Mouse (Mus musculus) lung, embryonic 14.5 days (tissue): ENCODE data around the gene Fndc10. TPM values are rescaled to one million over a fixed set of nuclear protein-coding genes. Genes with fewer than 3 reads are reported as not detected.
"Not testable (repeated sequence)": the region's sequence is repeated elsewhere in the genome, so short reads cannot be mapped to it uniquely, and the experiment has no call there.

ENCODE experiments used
- ATAC-seq: fragments of 200-750 bp; cut with Nextera tagmentation; 2 replicates; pipeline ENCODE4 v1.8.0; 2017; ENCODE audit warnings: mild to moderate bottlenecking, moderate TSS enrichment, moderate library complexity; ENCODE audit not compliant: insufficient read depth
- DNase-seq: peaks from one replicate; pipeline ENCODE4 v3.0.0-alpha.2; 2015
- H3K27ac ChIP-seq: fragments of 300-500 bp; sonication (generic); 2 replicates; pipeline ENCODE4 v1.5.1; 2014; ENCODE audit warnings: low read depth, mild to moderate bottlenecking, moderate library complexity
- H3K27me3 ChIP-seq: fragments of 300-500 bp; sonication (generic); 2 replicates; pipeline ENCODE4 v1.6.1; 2014; ENCODE audit warnings: low read length, control low read depth; ENCODE audit not compliant: insufficient read depth
- H3K36me3 ChIP-seq: fragments of 300-500 bp; sonication (generic); 2 replicates; pipeline ENCODE4 v1.6.1; 2014; ENCODE audit warnings: control low read depth; ENCODE audit not compliant: insufficient read depth
- H3K4me1 ChIP-seq: fragments of 300-500 bp; sonication (generic); 2 replicates; pipeline ENCODE4 v1.6.1; 2014; ENCODE audit warnings: antibody characterized with exemption, control low read depth; ENCODE audit not compliant: insufficient read depth
- H3K4me2 ChIP-seq: fragments of 300-500 bp; sonication (generic); 2 replicates; pipeline ENCODE4 v1.6.1; 2014; ENCODE audit warnings: mild to moderate bottlenecking
- H3K4me3 ChIP-seq: fragments of 300-500 bp; sonication (generic); 2 replicates; pipeline ENCODE4 v1.5.1; 2014; ENCODE audit warnings: low read depth, low read length
- H3K9ac ChIP-seq: fragments of 300-500 bp; sonication (generic); 2 replicates; pipeline ENCODE4 v1.6.1; 2014
- H3K9me3 ChIP-seq: fragments of 300-500 bp; sonication (generic); 2 replicates; pipeline ENCODE4 v1.6.1; 2016; ENCODE audit warnings: low read depth, low read length, control low read depth
- CTCF ChIP-seq: IDR thresholded peaks from 2 replicates; pipeline ENCODE4 v1.5.1; 2016; ENCODE audit warnings: antibody characterized with exemption, low read depth
- WGBS: fragments of 180-500 bp; shearing (Covaris S2); extraction: QIAGEN DNeasy Blood & Tissue Kit; methylation state at CpG from one replicate; pipeline ENCODE4 v1.1.7; 2014; 5-methylcytosine and 5-hydroxymethylcytosine counted together
- polyA plus RNA-seq: library from polyadenylated mRNA; unstranded; fragments of >200 nt; fragmentation: Nextera tagmentation; extraction: Ambion mirVana; gene quantifications from 2 replicates; pipeline ENCODE4 v1.2.1, GENCODE M21; 2014

The Fndc10 gene
- polyA plus RNA-seq, 1 experiment from 2014 or later = 2.5 TPM

DNA sequence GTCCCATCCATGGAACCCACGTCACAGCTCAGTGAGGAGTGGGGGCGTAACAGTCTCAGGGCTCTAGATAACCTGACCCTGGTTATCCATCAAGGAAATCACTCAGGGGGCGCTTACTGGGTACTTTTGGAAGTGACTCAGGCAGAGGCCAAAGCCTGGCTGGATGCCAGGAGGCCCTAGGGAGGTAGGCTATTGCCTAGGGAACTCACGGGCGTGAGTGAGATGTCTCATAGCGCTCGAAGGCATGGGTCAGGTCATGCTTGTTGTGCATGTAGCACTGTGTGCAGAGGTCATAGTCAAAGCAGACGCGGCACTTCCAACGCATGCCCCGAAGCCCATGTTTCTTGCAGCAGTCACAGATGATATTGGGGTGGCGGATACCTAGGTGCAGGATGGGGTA lies 33.5 kb upstream of the Fndc10 start:
- Histone ChIP-seq H3K27me3 (no peaks in the 10 kb centered on the region), H3K4me2 (no peak overlapping the region), H3K36me3 (peaks cover 19% of the 10 kb centered on the region), H3K27ac (no peak overlapping the region), H3K9ac (no peak overlapping the region), H3K4me1 (no peaks in the 10 kb centered on the region), H3K9me3 (no peaks in the 10 kb centered on the region), H3K4me3 (no peak overlapping the region)
- no peak for TF ChIP-seq CTCF
- ATAC-seq = no peak
- DNase-seq = peak; percentile 55
- 58% methylated on average over 12 of the region's 12 CpGs for WGBS

DNA sequence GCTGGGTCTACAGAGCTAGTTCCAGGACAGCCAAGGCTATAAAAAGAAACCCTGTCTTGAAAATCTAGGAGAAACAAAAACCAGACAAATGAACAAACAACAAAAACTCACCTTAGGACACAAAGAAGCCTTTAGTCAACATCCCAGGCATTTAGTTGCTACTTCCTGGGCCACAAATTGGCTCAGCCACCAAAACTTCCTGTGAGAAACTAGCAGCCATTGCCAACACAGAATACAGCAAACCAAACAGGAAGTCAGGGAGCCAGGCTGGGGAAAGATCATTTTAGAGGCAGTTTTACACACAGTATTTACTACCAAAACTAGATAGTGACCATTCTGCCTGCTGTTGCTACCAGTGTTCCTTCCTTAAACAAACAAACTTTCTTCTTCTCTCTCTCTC lies 27.2 kb upstream of the Fndc10 start:
- Histone ChIP-seq H3K36me3 (peaks cover 6% of the 10 kb centered on the region; the same call in 1 of the 2 replicates), H3K4me3 (no peak overlapping the region), H3K4me1 (no peaks in the 10 kb centered on the region), H3K4me2 (no peak overlapping the region), H3K27ac (no peak overlapping the region), H3K27me3 (no peaks in the 10 kb centered on the region), H3K9me3 (no peaks in the 10 kb centered on the region), H3K9ac (no peak overlapping the region)
- no peak for ATAC-seq
- no peak for TF ChIP-seq CTCF
- DNase-seq = peak; percentile 27

DNA sequence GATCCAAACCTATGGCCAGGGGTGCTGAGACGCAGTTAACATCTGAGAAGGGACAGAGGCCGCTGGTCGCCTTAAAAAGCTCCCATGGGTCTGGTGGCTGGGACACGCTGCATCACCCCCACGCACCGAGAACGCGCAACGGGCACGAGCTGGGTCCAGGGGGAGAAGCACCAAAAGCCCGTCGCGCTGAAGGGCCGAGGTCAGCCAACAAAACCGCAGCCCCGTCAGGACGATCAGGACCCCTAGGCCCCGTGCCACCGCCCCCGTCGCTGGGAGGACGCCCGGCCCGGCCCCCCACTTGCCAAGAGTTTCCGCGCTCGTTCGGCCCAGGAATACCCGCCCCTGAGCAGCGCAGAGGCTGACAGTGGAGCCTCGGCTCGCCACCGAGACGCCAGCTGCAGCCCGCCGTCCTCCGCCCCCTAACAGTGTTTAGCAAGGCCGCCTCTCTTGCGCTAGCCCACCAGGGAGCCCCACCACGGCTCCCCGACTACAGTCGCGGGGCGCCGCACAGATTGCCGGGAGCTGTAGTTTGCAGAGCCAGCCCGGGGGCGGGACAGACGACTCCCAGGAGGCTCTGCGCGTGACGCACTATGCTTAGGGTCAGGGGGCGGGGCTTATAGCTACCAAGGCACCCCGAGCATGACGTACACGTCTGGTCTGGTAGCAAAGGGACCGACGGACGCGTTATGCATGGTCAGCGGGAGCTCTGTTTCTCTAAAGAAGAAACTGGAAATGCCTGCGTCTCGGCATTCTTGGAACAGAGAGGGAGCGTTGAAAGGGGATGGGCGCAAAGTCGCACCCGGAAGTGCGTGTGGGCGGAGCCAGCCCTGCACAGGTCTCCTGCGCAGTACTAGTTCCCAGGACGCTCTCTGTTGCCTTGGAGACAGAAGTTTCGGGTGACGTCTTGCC lies 25.2 kb upstream of the Fndc10 start, which contains the start of gene Mib2:
Gene Mib2 (minus strand): TSS at position 510 of the 909 bp plus-strand sequence.
- peak within 1 kb of the TSS; percentile 80 for H3K9ac ChIP-seq
- no peaks in the 10 kb centered on the region for H3K27me3 ChIP-seq
- peak within 1 kb of the TSS; percentile 86 for H3K4me3 ChIP-seq
- ATAC-seq (peak; percentile 99), DNase-seq (peak; percentile 98)
- peaks cover 6% of the 10 kb centered on the region; the same call in 1 of the 2 replicates for H3K36me3 ChIP-seq
- under 1% methylated on average over 73 of the region's 73 CpGs for WGBS
- H3K9me3 ChIP-seq = no peaks in the 10 kb centered on the region
- H3K4me1 ChIP-seq = no peaks in the 10 kb centered on the region
- H3K4me2 ChIP-seq = peak within 1 kb of the TSS; percentile 69
- no peak for TF ChIP-seq CTCF
- H3K27ac ChIP-seq = peak within 1 kb of the TSS; percentile 60; the same call in 1 of the 2 replicates

- H3K4me3 ChIP-seq = peak overlapping the region; percentile 86
- TF ChIP-seq CTCF = no peak
- DNase-seq (no peak), ATAC-seq (no peak)
- no peaks in the 10 kb centered on the region for H3K9me3 ChIP-seq
- no peak overlapping the region; the same call in 1 of the 2 replicates for H3K27ac ChIP-seq
- H3K4me2 ChIP-seq = peak overlapping the region; percentile 69
- 1% methylated on average over 8 of the region's 8 CpGs for WGBS
- peak overlapping the region; percentile 43 for H3K9ac ChIP-seq
- H3K36me3 ChIP-seq = peaks cover 6% of the 10 kb centered on the region; the same call in 1 of the 2 replicates
- H3K27me3 ChIP-seq = no peaks in the 10 kb centered on the region
- H3K4me1 ChIP-seq = no peaks in the 10 kb centered on the region
These were observed 24.5 kb upstream of the Fndc10 start for GRCm38 (mm10) chr4:155669598-155670075.

GRCm38 (mm10) chr4:155670236-155670635 lies 23.9 kb upstream of the Fndc10 start:
- H3K4me2 ChIP-seq, H3K9me3 ChIP-seq, H3K4me3 ChIP-seq, H3K4me1 ChIP-seq, DNase-seq, ATAC-seq, H3K27me3 ChIP-seq, H3K36me3 ChIP-seq, H3K27ac ChIP-seq, H3K9ac ChIP-seq: not testable (repeated sequence)
- WGBS = 66% methylated on average over 4 of the region's 4 CpGs

DNA sequence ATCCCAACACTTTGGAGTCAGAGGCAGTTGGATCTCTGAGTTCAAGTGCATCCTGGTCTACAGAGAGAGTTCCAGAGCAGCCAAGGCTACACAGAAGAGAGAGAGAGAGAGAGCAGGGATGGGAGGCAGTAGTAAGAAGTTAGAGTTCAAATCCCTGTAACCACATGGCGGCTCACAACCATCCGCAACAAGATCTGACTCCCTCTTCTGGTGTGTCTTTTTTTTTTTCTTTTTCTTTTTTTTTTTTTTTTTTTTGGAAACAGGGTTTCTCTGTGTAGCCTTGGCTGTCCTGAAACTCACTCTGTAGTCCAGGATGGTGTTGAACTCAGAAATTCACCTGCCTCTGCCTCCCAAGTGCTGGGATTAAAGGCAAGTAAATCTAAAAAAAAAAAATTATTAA lies 22.1 kb upstream of the Fndc10 start:
- Histone ChIP-seq H3K4me2 (no peak overlapping the region), H3K4me3 (no peak overlapping the region), H3K9ac (no peak overlapping the region), H3K36me3 (no peaks in the 10 kb centered on the region), H3K27me3 (no peaks in the 10 kb centered on the region), H3K27ac (no peak overlapping the region), H3K9me3 (no peaks in the 10 kb centered on the region), H3K4me1 (no peaks in the 10 kb centered on the region)
- no peak for DNase-seq
- WGBS = 51% methylated on average over 2 of the region's 2 CpGs
- no peak for ATAC-seq
- no peak for TF ChIP-seq CTCF

- peak; percentile 29 for DNase-seq
- H3K4me2 ChIP-seq = no peak overlapping the region
- 65% methylated on average over 2 of the region's 2 CpGs for WGBS
These were observed 18.2 kb upstream of the Fndc10 start for GRCm38 (mm10) chr4:155675991-155676390.

GRCm38 (mm10) chr4:155683670-155684277 lies 10.4 kb upstream of the Fndc10 start:
- H3K4me1 ChIP-seq, H3K36me3 ChIP-seq, ATAC-seq, H3K27me3 ChIP-seq, DNase-seq, H3K9ac ChIP-seq, H3K4me3 ChIP-seq, H3K4me2 ChIP-seq, H3K9me3 ChIP-seq, H3K27ac ChIP-seq: not testable (repeated sequence)
- WGBS = 84% methylated on average over 15 of the region's 19 CpGs

More at GRCm38 (mm10) chr4:155675991-155676390, 18.2 kb upstream of the Fndc10 start:
- ATAC-seq = no peak
- no peak overlapping the region for H3K9ac ChIP-seq
- no peaks in the 10 kb centered on the region for H3K9me3 ChIP-seq
- H3K27me3 ChIP-seq = no peaks in the 10 kb centered on the region
- no peaks in the 10 kb centered on the region for H3K4me1 ChIP-seq
- no peak overlapping the region for H3K27ac ChIP-seq
- peak; percentile 40; the same call in 1 of the 2 replicates for TF ChIP-seq CTCF
- H3K36me3 ChIP-seq = no peaks in the 10 kb centered on the region
- H3K4me3 ChIP-seq = no peak overlapping the region

- not testable (repeated sequence) for H3K36me3 ChIP-seq, H3K27me3 ChIP-seq, H3K4me3 ChIP-seq, H3K9me3 ChIP-seq, DNase-seq, H3K9ac ChIP-seq, H3K27ac ChIP-seq, H3K4me2 ChIP-seq, ATAC-seq, H3K4me1 ChIP-seq
- 74% methylated on average over 4 of the region's 4 CpGs for WGBS
These were observed 6.4 kb upstream of the Fndc10 start for GRCm38 (mm10) chr4:155687764-155688163.
